Mouse (Mus musculus) ES-E14 (cell line): ENCODE measurements around the gene Chmp2a. TPM values are rescaled to one million over a fixed set of nuclear protein-coding genes. Genes with fewer than 3 reads are reported as not detected.
A peak's percentile ranks its signal among the peaks of the same experiment; 100 is the strongest.

Source experiments
- DNase-seq: peaks from one replicate; pipeline ENCODE4 v3.0.0-alpha.2; 2013; ENCODE audit warnings: low read depth, low spot score
- H3K27ac ChIP-seq: 2 replicates; pipeline ENCODE4 v1.5.1; 2012; ENCODE audit warnings: low read depth, mild to moderate bottlenecking, low read length, moderate library complexity, mixed read lengths; ENCODE audit not compliant: poor library complexity, insufficient read depth, severe bottlenecking
- H3K36me3 ChIP-seq: 2 replicates; pipeline ENCODE4 v1.6.1; 2012; ENCODE audit warnings: mild to moderate bottlenecking, low read length, moderate library complexity, mixed read lengths; ENCODE audit not compliant: control insufficient read depth, poor library complexity, insufficient read depth, severe bottlenecking
- H3K4me1 ChIP-seq, 2 experiments: fragments of 150-350 bp in 1 of 2; sonication (generic) in 1 of 2; 2 replicates each; pipeline ENCODE4 v1.6.1; 2012; ENCODE audit warnings: low read length in 2 of 2, mild to moderate bottlenecking in 1 of 2, mixed read lengths in 1 of 2; ENCODE audit not compliant: control insufficient read depth in 2 of 2, insufficient read depth in 2 of 2, poor library complexity in 1 of 2
- H3K4me3 ChIP-seq, 2 experiments: fragments of 150-350 bp in 1 of 2; sonication (generic) in 1 of 2; 2 replicates each; pipeline ENCODE4 v1.5.1; 2012; ENCODE audit warnings: low read length in 2 of 2, low read depth in 1 of 2, mild to moderate bottlenecking in 1 of 2, mixed read lengths in 1 of 2; ENCODE audit not compliant: insufficient read depth in 1 of 2, poor library complexity in 1 of 2, severe bottlenecking in 1 of 2
- H3K9ac ChIP-seq: 2 replicates; pipeline ENCODE4 v1.6.1; 2012; ENCODE audit warnings: low read depth, mild to moderate bottlenecking, low read length, mixed read lengths; ENCODE audit not compliant: poor library complexity, insufficient read depth, severe bottlenecking
- H3K9me3 ChIP-seq: fragments of 150-350 bp; sonication (generic); 2 replicates; pipeline ENCODE4 v1.6.1; 2012; ENCODE audit warnings: low read depth, mild to moderate bottlenecking, low read length; ENCODE audit not compliant: control insufficient read depth, insufficient read depth
- CHD2 ChIP-seq: IDR thresholded peaks from 2 replicates; pipeline ENCODE4 v1.6.1; 2014; ENCODE audit warnings: mild to moderate bottlenecking, low read depth, low read length, inconsistent platforms
- HCFC1 ChIP-seq: IDR thresholded peaks from 2 replicates; pipeline ENCODE4 v1.6.1; 2012; ENCODE audit warnings: low read length, inconsistent platforms, borderline replicate concordance; ENCODE audit not compliant: insufficient read depth
- MAFK ChIP-seq: IDR thresholded peaks from 2 replicates; pipeline ENCODE4 v1.6.1; 2014; ENCODE audit warnings: mild to moderate bottlenecking, low read depth, low read length, inconsistent platforms; ENCODE audit not compliant: insufficient read depth
- ZC3H11A ChIP-seq: IDR thresholded peaks from 2 replicates; pipeline ENCODE4 v1.6.1; 2012; ENCODE audit warnings: low read depth, mild to moderate bottlenecking, inconsistent platforms, low read length, borderline replicate concordance
- ZNF384 ChIP-seq: IDR thresholded peaks from 2 replicates; pipeline ENCODE4 v1.6.1; 2012; ENCODE audit warnings: low read depth, low read length, inconsistent platforms
- in situ Hi-C, 2 experiments: fragments of 600-800 bp; cut with MboI; formaldehyde crosslinking; loops; one replicate each; pipeline ENCODE4 v1.15.1; 2025; ENCODE audit warnings: low sequenced_read_pairs in 2 of 2, inconsistent platforms in 1 of 2; ENCODE audit not compliant: unreplicated experiment in 2 of 2
- total RNA-seq: library from RNA; depleted of rRNA; stranded (reverse); fragments of 300-350 nt; gene quantifications from 2 replicates; pipeline ENCODE4 v1.2.3, GENCODE M21; 2012

Gene Chmp2a
- total RNA-seq, 1 experiment, result 143 TPM

- H3K9me3 ChIP-seq, result no peaks in the 10 kb centered on the region
- peaks cover 4 to 8% of the 10 kb centered on the region in 2 experiments; a peak in 2 of 4 replicates for H3K4me1 ChIP-seq
- H3K27ac ChIP-seq, result peak overlapping the region; percentile 97
- no peak for TF ChIP-seq CHD2
- no peak for TF ChIP-seq ZNF384
- no peak for TF ChIP-seq MAFK
- TF ChIP-seq HCFC1, result no peak; the same call in none of the 2 replicates
- no peak for TF ChIP-seq ZC3H11A
- peak overlapping the region; percentile 97 for H3K9ac ChIP-seq
- DNase-seq, result peak; percentile 93
- in situ Hi-C loops, result no loop called here
- peaks cover 42% of the 10 kb centered on the region for H3K36me3 ChIP-seq
- H3K4me3 ChIP-seq, result peak overlapping the region; percentile 88 to 95
Measured at GRCm38 (mm10) chr7:13023928-13024731, 10.5 kb downstream of the Chmp2a start.

- peak; percentile 92 for DNase-seq
- peak overlapping the region; percentile 86 for H3K27ac ChIP-seq
- in situ Hi-C loops, result no loop called here
- H3K36me3 ChIP-seq, result peaks cover 30% of the 10 kb centered on the region
- H3K4me1 ChIP-seq, result peaks cover 4 to 9% of the 10 kb centered on the region in 2 experiments; a peak in 2 of 4 replicates
- H3K4me3 ChIP-seq, result peak overlapping the region; percentile 48 to 88
- H3K9me3 ChIP-seq, result no peaks in the 10 kb centered on the region
- H3K9ac ChIP-seq, result peak overlapping the region; percentile 76
- no peak for TF ChIP-seq HCFC1
- no peak for TF ChIP-seq MAFK
Measured at GRCm38 (mm10) chr7:13022773-13023535, 11.7 kb downstream of the Chmp2a start.

- TF ChIP-seq ZC3H11A (no peak), ZNF384 (peak; percentile 92)
- peak overlapping the region; percentile 45; the same call in 1 of the 2 replicates for H3K9ac ChIP-seq
- H3K4me1 ChIP-seq, result peaks cover 14 to 20% of the 10 kb centered on the region in 2 experiments; a peak in 3 of 4 replicates
- no peaks in the 10 kb centered on the region for H3K36me3 ChIP-seq
- H3K4me3 ChIP-seq, result no peak overlapping the region
- H3K9me3 ChIP-seq, result no peaks in the 10 kb centered on the region
- H3K27ac ChIP-seq, result peak overlapping the region; percentile 97; the same call in 1 of the 2 replicates
- in situ Hi-C loops, result no loop called here
- DNase-seq, result no peak
Measured at GRCm38 (mm10) chr7:13015217-13015616, 19.4 kb downstream of the Chmp2a start.

DNA sequence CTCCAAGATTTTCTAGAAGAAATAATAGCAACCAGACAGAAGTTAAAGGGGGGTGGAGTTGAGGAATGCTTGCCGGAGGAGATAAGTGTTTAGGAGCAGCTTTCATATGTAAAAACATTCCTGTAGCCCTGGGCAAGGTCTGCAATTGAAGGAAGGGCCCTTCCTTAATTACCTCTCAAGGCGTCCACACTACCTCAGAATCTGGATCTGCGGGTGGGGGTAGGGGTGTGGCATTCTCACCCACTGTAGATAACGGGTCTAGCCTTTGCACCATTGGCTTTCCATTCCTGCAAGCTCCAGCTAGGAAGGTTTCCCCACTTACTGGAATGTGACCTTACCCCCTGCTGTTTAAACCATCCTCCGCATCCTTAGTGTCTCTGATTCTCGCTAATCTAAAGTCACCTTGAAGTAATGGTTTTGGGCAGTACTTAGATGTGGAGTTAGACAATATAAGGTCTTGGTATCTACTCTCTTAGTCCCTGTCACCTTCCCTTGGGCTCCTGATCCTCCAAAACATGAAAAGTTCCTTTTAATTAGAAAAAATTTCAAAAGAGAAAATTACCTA is 20.2 kb downstream of the Chmp2a start:
- Histone ChIP-seq H3K27ac (peak overlapping the region; percentile 100; the same call in 1 of the 2 replicates), H3K9ac (no peak overlapping the region), H3K36me3 (no peaks in the 10 kb centered on the region), H3K9me3 (no peaks in the 10 kb centered on the region), H3K4me1 (peaks cover 14 to 18% of the 10 kb centered on the region in 2 experiments; a peak in 3 of 4 replicates), H3K4me3 (peak overlapping the region in 1 of 2 experiments; percentile 11; a peak in 1 of 4 replicates)
- peak; percentile 97 for DNase-seq
- in situ Hi-C loops, result no loop called here
- peak; percentile 78 for TF ChIP-seq CHD2
- no peak for TF ChIP-seq MAFK
